Mouse (Mus musculus) embryonic facial prominence, embryonic 11.5 days (tissue): Measurements from ENCODE around the gene Bap1. TPM values are rescaled to one million over a fixed set of nuclear protein-coding genes. Genes with fewer than 3 reads are reported as not detected.

Experiments used
- ATAC-seq: fragments of 200-750 bp; cut with Nextera tagmentation; replicated peaks from 2 replicates; pipeline ENCODE4 v1.8.0; 2017; ENCODE audit warnings: low read depth; ENCODE audit not compliant: insufficient number of reproducible peaks, low FRiP score, low TSS enrichment
- DNase-seq: peaks from one replicate; pipeline ENCODE4 v3.0.0-alpha.2; 2015; ENCODE audit warnings: low spot score
- H3K27ac ChIP-seq: fragments of 300-500 bp; sonication (generic); replicated peaks from 2 replicates; pipeline ENCODE4 v1.5.1; 2014; ENCODE audit warnings: mild to moderate bottlenecking, low read depth, low read length, control low read depth
- H3K27me3 ChIP-seq: fragments of 300-500 bp; sonication (generic); 2 replicates; pipeline ENCODE4 v1.6.1; 2014; ENCODE audit warnings: mild to moderate bottlenecking, low read length, moderate library complexity, mixed read lengths; ENCODE audit not compliant: control insufficient read depth, insufficient read depth
- H3K36me3 ChIP-seq: fragments of 300-500 bp; sonication (generic); replicated peaks from 2 replicates; pipeline ENCODE4 v1.6.1; 2014; ENCODE audit warnings: low read depth, mild to moderate bottlenecking, low read length, moderate library complexity, mixed read lengths; ENCODE audit not compliant: control insufficient read depth, insufficient read depth
- H3K4me1 ChIP-seq: fragments of 300-500 bp; sonication (generic); 2 replicates; pipeline ENCODE4 v1.6.1; 2014; ENCODE audit warnings: low read length, mixed read lengths; ENCODE audit not compliant: control insufficient read depth, insufficient read depth
- H3K4me2 ChIP-seq: fragments of 300-500 bp; sonication (generic); 2 replicates; pipeline ENCODE4 v1.6.1; 2014; ENCODE audit warnings: low read depth, mild to moderate bottlenecking, control low read depth, low read length, moderate library complexity
- H3K4me3 ChIP-seq: fragments of 300-500 bp; sonication (generic); 2 replicates; pipeline ENCODE4 v1.5.1; 2014; ENCODE audit warnings: low read depth, low read length, control low read depth
- H3K9ac ChIP-seq: fragments of 300-500 bp; sonication (generic); replicated peaks from 2 replicates; pipeline ENCODE4 v1.6.1; 2014; ENCODE audit warnings: mild to moderate bottlenecking, control low read depth, low read length
- H3K9me3 ChIP-seq: fragments of 300-500 bp; sonication (generic); replicated peaks from 2 replicates; pipeline ENCODE4 v1.6.1; 2016; ENCODE audit warnings: mild to moderate bottlenecking, low read length, inconsistent platforms, mixed read lengths; ENCODE audit not compliant: control insufficient read depth
- WGBS: fragments of 180-500 bp; shearing (Covaris S2); extraction: QIAGEN DNeasy Blood & Tissue Kit; methylation state at CpG from one replicate; pipeline ENCODE4 v1.1.7; 2014; 5-methylcytosine and 5-hydroxymethylcytosine counted together
- polyA plus RNA-seq: library from polyadenylated mRNA; unstranded; fragments of >200 nt; fragmentation: Nextera tagmentation; extraction: Ambion mirVana; gene quantifications from 2 replicates; pipeline ENCODE4 v1.2.1, GENCODE M21; 2014

Gene Bap1
- polyA plus RNA-seq, 1 experiment from 2014 or later = 82.9 TPM

GRCm38 (mm10) chr14:31260374-31260773, 9.1 kb downstream of the Bap1 start:
- Histone ChIP-seq H3K36me3 (peaks cover 24% of the 10 kb centered on the region), H3K9ac (no peak overlapping the region), H3K9me3 (no peaks in the 10 kb centered on the region), H3K27me3 (no peaks in the 10 kb centered on the region), H3K4me2 (no peak overlapping the region), H3K4me3 (no peak overlapping the region), H3K27ac (no peak overlapping the region), H3K4me1 (no peaks in the 10 kb centered on the region)
- DNase-seq (no peak), ATAC-seq (no peak)
- WGBS = 93% methylated on average over 4 of the region's 4 CpGs

- H3K27ac ChIP-seq = no peak overlapping the region
- H3K27me3 ChIP-seq = no peaks in the 10 kb centered on the region
- ATAC-seq (no peak), DNase-seq (no peak)
- 93% methylated on average over 9 of the region's 9 CpGs for WGBS
- H3K9ac ChIP-seq = no peak overlapping the region
- H3K9me3 ChIP-seq = no peaks in the 10 kb centered on the region
- no peak overlapping the region for H3K4me2 ChIP-seq
- H3K4me3 ChIP-seq = no peak overlapping the region
- H3K36me3 ChIP-seq = peaks cover 19% of the 10 kb centered on the region
- H3K4me1 ChIP-seq = no peaks in the 10 kb centered on the region
These were observed 9.7 kb downstream of the Bap1 start for GRCm38 (mm10) chr14:31260932-31261331.

GRCm38 (mm10) chr14:31267649-31268048, 16.4 kb downstream of the Bap1 start:
- Histone ChIP-seq H3K9me3 (no peaks in the 10 kb centered on the region), H3K4me3 (no peak overlapping the region), H3K27me3 (no peaks in the 10 kb centered on the region), H3K4me1 (no peaks in the 10 kb centered on the region), H3K27ac (no peak overlapping the region), H3K4me2 (no peak overlapping the region), H3K9ac (no peak overlapping the region), H3K36me3 (no peaks in the 10 kb centered on the region)
- DNase-seq = no peak
- no peak for ATAC-seq
- 88% methylated on average over 11 of the region's 11 CpGs for WGBS

- no peak for ATAC-seq
- no peaks in the 10 kb centered on the region for H3K9me3 ChIP-seq
- H3K27ac ChIP-seq = no peak overlapping the region
- H3K4me1 ChIP-seq = no peaks in the 10 kb centered on the region
- H3K27me3 ChIP-seq = no peaks in the 10 kb centered on the region
- 62% methylated on average over 9 of the region's 9 CpGs for WGBS
- H3K36me3 ChIP-seq = no peaks in the 10 kb centered on the region
- H3K9ac ChIP-seq = 0 out of 2 replicates have a peak overlapping the region, but pooled peaks have one; percentile 13
- no peak overlapping the region for H3K4me3 ChIP-seq
- DNase-seq = no peak
- H3K4me2 ChIP-seq = no peak overlapping the region; the same call in 1 of the 2 replicates
These were observed 17.2 kb downstream of the Bap1 start for GRCm38 (mm10) chr14:31268301-31269001.

GRCm38 (mm10) chr14:31269456-31270100, 18.3 kb downstream of the Bap1 start:
- no peaks in the 10 kb centered on the region for H3K27me3 ChIP-seq
- H3K4me2 ChIP-seq = peak overlapping the region; percentile 62
- no peaks in the 10 kb centered on the region for H3K4me1 ChIP-seq
- peak overlapping the region; percentile 20; the same call in 1 of the 2 replicates for H3K27ac ChIP-seq
- H3K9ac ChIP-seq = peak overlapping the region; percentile 51
- DNase-seq (peak; percentile 86), ATAC-seq (peak; percentile 90)
- no peaks in the 10 kb centered on the region for H3K9me3 ChIP-seq
- 12% methylated on average over 28 of the region's 28 CpGs for WGBS
- peak overlapping the region; percentile 29 for H3K4me3 ChIP-seq
- H3K36me3 ChIP-seq = no peaks in the 10 kb centered on the region

GRCm38 (mm10) chr14:31271121-31271520, 19.9 kb downstream of the Bap1 start:
- WGBS = 95% methylated on average over 6 of the region's 6 CpGs
- Histone ChIP-seq H3K9me3 (no peaks in the 10 kb centered on the region), H3K36me3 (no peaks in the 10 kb centered on the region), H3K9ac (no peak overlapping the region), H3K4me3 (no peak overlapping the region), H3K27ac (no peak overlapping the region), H3K4me1 (no peaks in the 10 kb centered on the region), H3K4me2 (no peak overlapping the region), H3K27me3 (no peaks in the 10 kb centered on the region)
- ATAC-seq (no peak), DNase-seq (no peak)

- no peak overlapping the region for H3K4me2 ChIP-seq
- ATAC-seq (no peak), DNase-seq (peak; percentile 85)
- no peak overlapping the region for H3K4me3 ChIP-seq
- no peaks in the 10 kb centered on the region for H3K4me1 ChIP-seq
- no peak overlapping the region for H3K27ac ChIP-seq
- H3K27me3 ChIP-seq = no peaks in the 10 kb centered on the region
- H3K9ac ChIP-seq = no peak overlapping the region
- H3K36me3 ChIP-seq = no peaks in the 10 kb centered on the region
- WGBS = 17% methylated on average over 7 of the region's 7 CpGs
- H3K9me3 ChIP-seq = no peaks in the 10 kb centered on the region
These were observed 20.9 kb downstream of the Bap1 start for GRCm38 (mm10) chr14:31272164-31272563.

GRCm38 (mm10) chr14:31285728-31286127, 34.5 kb downstream of the Bap1 start:
- no peak overlapping the region for H3K9ac ChIP-seq
- no peak overlapping the region for H3K4me3 ChIP-seq
- no peak overlapping the region for H3K27ac ChIP-seq
- no peaks in the 10 kb centered on the region for H3K27me3 ChIP-seq
- no peak for ATAC-seq
- H3K36me3 ChIP-seq = no peaks in the 10 kb centered on the region
- no peaks in the 10 kb centered on the region for H3K4me1 ChIP-seq
- 80% methylated on average over 8 of the region's 8 CpGs for WGBS
- H3K9me3 ChIP-seq = no peaks in the 10 kb centered on the region
- no peak overlapping the region for H3K4me2 ChIP-seq
- DNase-seq = no peak
